Mouse (Mus musculus) limb, embryonic 14.5 days (tissue): Measurements from ENCODE around the gene Pim1. TPM values are rescaled to one million over a fixed set of nuclear protein-coding genes. Genes with fewer than 3 reads are reported as not detected.
"Not testable (repeated sequence)": the region's sequence is repeated elsewhere in the genome, so short reads cannot be mapped to it uniquely, and the experiment has no call there.

ENCODE experiments used
- ATAC-seq: fragments of 200-750 bp; cut with Nextera tagmentation; 2 replicates; pipeline ENCODE4 v1.8.0; 2017; ENCODE audit warnings: low read depth, moderate number of reproducible peaks, moderate TSS enrichment; ENCODE audit not compliant: low FRiP score
- DNase-seq: peaks from one replicate; pipeline ENCODE4 v3.0.0-alpha.2; 2015; ENCODE audit warnings: low spot score
- H3K27ac ChIP-seq: fragments of 300-500 bp; sonication (generic); replicated peaks from 2 replicates; pipeline ENCODE4 v1.5.1; 2014; ENCODE audit warnings: low read depth, mild to moderate bottlenecking, low read length, moderate library complexity, mixed read lengths
- H3K27me3 ChIP-seq: fragments of 300-500 bp; sonication (generic); 2 replicates; pipeline ENCODE4 v1.6.1; 2014; ENCODE audit warnings: low read length, mixed read lengths; ENCODE audit not compliant: control insufficient read depth, insufficient read depth
- H3K36me3 ChIP-seq: fragments of 300-500 bp; sonication (generic); 2 replicates; pipeline ENCODE4 v1.6.1; 2014; ENCODE audit warnings: mild to moderate bottlenecking, low read length, moderate library complexity, mixed read lengths; ENCODE audit not compliant: control insufficient read depth, insufficient read depth
- H3K4me1 ChIP-seq: fragments of 300-500 bp; sonication (generic); 2 replicates; pipeline ENCODE4 v1.6.1; 2014; ENCODE audit warnings: antibody characterized with exemption, low read length, mixed read lengths; ENCODE audit not compliant: control insufficient read depth, insufficient read depth
- H3K4me2 ChIP-seq: fragments of 300-500 bp; sonication (generic); replicated peaks from 2 replicates; pipeline ENCODE4 v1.6.1; 2014; ENCODE audit warnings: low read depth, mild to moderate bottlenecking, low read length, moderate library complexity; ENCODE audit not compliant: severe bottlenecking
- H3K4me3 ChIP-seq: fragments of 300-500 bp; sonication (generic); replicated peaks from 2 replicates; pipeline ENCODE4 v1.5.1; 2014; ENCODE audit warnings: low read length
- H3K9ac ChIP-seq: fragments of 300-500 bp; sonication (generic); 2 replicates; pipeline ENCODE4 v1.6.1; 2014; ENCODE audit warnings: mild to moderate bottlenecking, low read depth, low read length, moderate library complexity; ENCODE audit not compliant: severe bottlenecking
- H3K9me3 ChIP-seq: fragments of 300-500 bp; sonication (generic); 2 replicates; pipeline ENCODE4 v1.6.1; 2016; ENCODE audit warnings: low read length; ENCODE audit not compliant: control insufficient read depth
- POLR2A ChIP-seq: fragments of 200-500 bp; IDR thresholded peaks from 2 replicates; pipeline ENCODE4 v1.8.0; 2012; ENCODE audit warnings: inconsistent platforms, mild to moderate bottlenecking, moderate library complexity, borderline replicate concordance; ENCODE audit not compliant: insufficient read depth, insufficient read length; ENCODE audit errors: extremely low read depth
- WGBS: fragments of 180-500 bp; shearing (Covaris S2); extraction: QIAGEN DNeasy Blood & Tissue Kit; methylation state at CpG from one replicate; pipeline ENCODE4 v1.1.7; 2014; 5-methylcytosine and 5-hydroxymethylcytosine counted together
- polyA plus RNA-seq, 2 experiments: library from polyadenylated mRNA; depleted of rRNA in 1 of 2; stranded (reverse) in 1 of 2; unstranded in 1 of 2; fragments of >200 nt; fragmentation: Nextera tagmentation in 1 of 2; extraction: Ambion mirVana in 1 of 2; gene quantifications; 2 replicates each; pipeline versions ENCODE4 v1.2.1 to v1.2.3; 2012 to 2014

Gene Pim1
- polyA plus RNA-seq, 2 experiments, result 15.7 to 18.4 TPM

DNA sequence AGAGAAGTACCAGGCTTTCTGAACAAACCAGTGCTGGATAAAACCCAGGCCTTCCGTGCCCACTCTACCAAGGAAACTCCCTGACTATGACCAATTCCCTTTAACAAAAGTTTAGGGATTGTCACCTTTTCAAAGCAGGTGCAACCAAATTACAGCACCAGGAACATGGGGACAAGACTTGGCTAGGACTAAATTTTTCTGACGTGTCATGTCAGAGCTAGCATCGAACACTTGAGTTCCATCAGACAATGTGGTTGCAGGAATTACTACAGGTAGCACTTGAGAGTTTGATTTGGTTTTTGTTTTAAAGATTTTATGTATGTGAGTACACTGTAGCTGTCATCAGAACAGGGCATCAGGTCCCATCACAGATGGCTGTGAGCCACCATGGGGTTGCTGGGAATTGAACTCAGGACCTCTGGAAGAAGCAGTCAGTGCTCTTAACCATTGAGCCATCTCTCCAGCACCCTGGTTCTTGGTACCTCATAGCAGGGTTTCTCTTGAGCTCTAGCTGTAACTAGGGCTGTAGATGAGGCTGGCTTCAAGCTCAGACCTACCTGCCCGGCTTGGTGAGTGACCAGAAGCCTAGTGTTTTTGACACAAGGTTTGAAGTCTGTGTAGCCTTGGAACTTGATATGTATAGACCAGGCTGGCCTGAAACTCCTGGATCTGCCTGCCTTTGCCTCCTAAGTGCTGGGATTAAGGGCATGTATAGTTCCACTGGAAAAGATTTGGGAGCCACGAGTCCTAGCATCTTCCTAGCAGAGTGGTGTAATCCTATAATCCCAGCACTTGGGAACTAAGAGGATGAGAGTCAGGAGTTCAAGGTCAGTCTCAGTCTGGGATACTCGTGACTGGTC, 5.9 kb downstream of the Pim1 start:
- no peaks in the 10 kb centered on the region for H3K27me3 ChIP-seq
- DNase-seq, result no peak
- peaks cover 6% of the 10 kb centered on the region for H3K4me1 ChIP-seq
- H3K4me2 ChIP-seq, result no peak overlapping the region
- no peak overlapping the region for H3K27ac ChIP-seq
- H3K9me3 ChIP-seq, result no peaks in the 10 kb centered on the region
- 82% methylated on average over 6 of the region's 6 CpGs for WGBS
- no peak overlapping the region for H3K9ac ChIP-seq
- no peak for TF ChIP-seq POLR2A
- ATAC-seq, result no peak
- H3K36me3 ChIP-seq, result peaks cover 18% of the 10 kb centered on the region
- H3K4me3 ChIP-seq, result no peak overlapping the region

DNA sequence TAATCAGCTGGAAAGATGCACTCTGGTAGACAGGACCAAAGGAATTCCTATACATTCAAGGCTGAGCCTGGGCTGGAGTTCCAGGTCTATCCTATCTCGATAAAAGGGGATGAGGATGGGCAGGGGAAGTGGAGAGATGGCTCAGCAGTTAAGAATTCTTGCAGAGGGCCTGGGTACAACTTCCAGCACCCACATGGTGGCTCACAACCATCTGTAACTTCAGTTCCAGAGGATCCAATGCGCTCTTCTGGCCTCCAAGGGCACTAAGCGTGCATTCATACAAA, 6.5 kb downstream of the Pim1 start:
- no peak for DNase-seq
- Histone ChIP-seq H3K36me3 (peaks cover 18% of the 10 kb centered on the region), H3K4me1 (peaks cover 6% of the 10 kb centered on the region), H3K27me3 (no peaks in the 10 kb centered on the region), H3K4me2 (no peak overlapping the region), H3K27ac (no peak overlapping the region), H3K9me3 (no peaks in the 10 kb centered on the region), H3K4me3 (no peak overlapping the region), H3K9ac (no peak overlapping the region)
- WGBS, result 96% methylated on average over 3 of the region's 3 CpGs
- ATAC-seq, result no peak
- no peak for TF ChIP-seq POLR2A

DNA sequence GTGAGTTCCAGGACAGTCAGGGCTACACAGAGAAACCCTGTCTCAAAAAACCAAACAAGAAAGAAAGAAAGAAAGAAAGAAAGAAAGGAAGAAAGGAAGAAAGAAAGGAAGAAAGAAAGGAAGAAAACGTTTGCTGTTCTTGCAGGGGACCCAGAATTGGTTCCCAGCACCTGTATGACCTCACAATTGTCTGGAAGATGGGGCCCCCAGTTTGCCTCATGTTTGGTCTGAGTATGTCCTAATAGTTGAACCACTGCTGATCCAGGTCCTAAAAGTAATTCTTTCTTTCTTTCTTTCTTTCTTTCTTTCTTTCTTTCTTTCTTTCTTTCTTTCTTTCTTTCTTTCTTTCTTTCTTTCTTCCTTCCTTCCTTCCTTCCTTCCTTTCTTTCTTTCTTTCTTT, 6.9 kb downstream of the Pim1 start:
- H3K4me2 ChIP-seq, H3K27ac ChIP-seq, H3K9me3 ChIP-seq, H3K4me1 ChIP-seq, ATAC-seq, DNase-seq, H3K9ac ChIP-seq, H3K4me3 ChIP-seq, H3K27me3 ChIP-seq: not testable (repeated sequence)
- WGBS, result 76% methylated on average over 1 of the region's 1 CpGs
- peaks cover 18% of the 10 kb centered on the region for H3K36me3 ChIP-seq

DNA sequence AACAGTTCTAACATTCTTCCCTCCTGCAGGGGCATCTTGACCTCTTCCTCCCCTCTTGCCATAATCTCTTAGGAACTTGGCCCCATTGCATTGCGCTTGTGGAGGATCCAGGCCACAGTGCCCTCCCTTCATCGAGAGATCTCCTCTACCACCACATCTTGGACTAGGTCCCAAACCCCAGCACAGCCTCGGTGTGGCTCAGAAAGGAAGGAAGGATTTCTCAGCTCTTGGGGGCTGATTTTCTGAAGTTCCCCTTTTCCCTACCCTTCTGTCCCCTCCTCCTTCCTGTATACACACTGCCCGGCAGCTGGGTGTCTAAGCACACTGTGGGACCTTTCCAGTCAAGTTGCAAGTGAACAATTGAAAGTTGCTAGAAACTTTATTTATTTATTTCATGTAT, 7.5 kb downstream of the Pim1 start:
- Histone ChIP-seq H3K4me2 (no peak overlapping the region), H3K36me3 (peaks cover 18% of the 10 kb centered on the region), H3K9ac (no peak overlapping the region), H3K4me1 (peaks cover 4% of the 10 kb centered on the region), H3K4me3 (no peak overlapping the region), H3K27ac (no peak overlapping the region), H3K27me3 (no peaks in the 10 kb centered on the region), H3K9me3 (no peaks in the 10 kb centered on the region)
- TF ChIP-seq POLR2A, result no peak
- 48% methylated on average over 4 of the region's 4 CpGs for WGBS
- no peak for DNase-seq
- ATAC-seq, result no peak

DNA sequence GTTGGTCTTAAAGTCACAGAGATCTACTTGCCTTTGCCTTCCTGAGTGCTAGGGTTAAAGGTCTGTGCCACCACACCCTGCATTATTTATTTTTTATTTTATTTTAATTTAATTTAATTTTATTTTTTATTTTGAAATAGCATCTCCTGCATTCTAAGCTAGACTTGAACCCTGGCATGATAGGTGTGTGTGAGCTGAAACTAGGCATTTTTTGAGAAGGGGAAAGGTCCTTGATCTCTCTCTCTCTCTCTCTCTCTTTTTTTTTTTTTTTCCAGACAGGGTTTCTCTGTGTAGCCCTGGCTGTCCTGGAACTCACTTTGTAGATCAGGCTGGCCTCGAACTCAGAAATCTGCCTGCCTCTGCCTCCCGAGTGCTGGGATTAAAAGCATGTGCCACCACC, 8.4 kb downstream of the Pim1 start:
- not testable (repeated sequence) for H3K9me3 ChIP-seq, DNase-seq, ATAC-seq, H3K27me3 ChIP-seq, H3K9ac ChIP-seq, H3K4me2 ChIP-seq, H3K4me3 ChIP-seq, H3K4me1 ChIP-seq, H3K27ac ChIP-seq
- WGBS, result 79% methylated on average over 2 of the region's 2 CpGs
- H3K36me3 ChIP-seq, result peaks cover 11% of the 10 kb centered on the region

DNA sequence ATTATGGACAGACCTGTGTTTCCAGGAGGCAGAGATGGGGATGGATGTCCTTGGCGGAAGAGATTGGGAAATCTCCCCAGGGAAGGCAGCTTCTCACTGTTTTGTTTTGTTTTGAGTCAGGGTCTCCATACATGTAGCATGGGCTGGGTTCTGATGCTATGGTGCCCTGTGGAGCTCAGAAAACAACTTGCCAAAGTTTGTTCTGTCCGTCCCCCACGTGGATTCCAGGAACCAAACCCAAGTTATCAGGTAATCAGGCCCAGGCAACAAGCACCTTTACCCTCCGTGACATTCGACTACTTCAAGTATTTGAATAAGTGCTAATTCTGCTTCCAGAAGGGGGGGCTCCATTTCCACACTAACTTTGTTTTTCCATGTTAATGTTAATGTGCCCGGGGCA, 9.0 kb downstream of the Pim1 start:
- ATAC-seq, result no peak
- Histone ChIP-seq H3K27ac (no peak overlapping the region), H3K4me2 (no peak overlapping the region), H3K4me3 (no peak overlapping the region), H3K9me3 (no peaks in the 10 kb centered on the region), H3K36me3 (peaks cover 5% of the 10 kb centered on the region), H3K9ac (no peak overlapping the region), H3K4me1 (no peaks in the 10 kb centered on the region), H3K27me3 (no peaks in the 10 kb centered on the region)
- WGBS, result 75% methylated on average over 6 of the region's 6 CpGs
- DNase-seq, result no peak
- no peak for TF ChIP-seq POLR2A
